Mouse (Mus musculus): ENCODE measurements around the gene Cyren. TPM values are rescaled to one million over a fixed set of nuclear protein-coding genes. Genes with fewer than 3 reads are reported as not detected.
A peak's percentile ranks its signal among the peaks of the same experiment; 100 is the strongest.

Cyren gene
- polyA plus RNA-seq, 1 experiment: 1.4 TPM

GRCm38 (mm10) chr6:34870724-34871123 is 7.1 kb downstream of the Cyren start:
- peaks cover 89% of the 10 kb centered on the region for H3K4me1 ChIP-seq (ENCODE audit: control insufficient read depth)
- no peak for TF ChIP-seq TAL1 (IDR thresholded peaks at IDR 0.05; ENCODE audit: low read length)
- TF ChIP-seq GATA1 (IDR thresholded peaks at IDR 0.05; ENCODE audit: low read length): no peak
- H3K9me3 ChIP-seq (ENCODE audit: control insufficient read depth, low read length): no peaks in the 10 kb centered on the region
- no peak overlapping the region for H3K4me3 ChIP-seq (replicated peaks)
- H3K27me3 ChIP-seq (ENCODE audit: control insufficient read depth): no peaks in the 10 kb centered on the region
- H3K36me3 ChIP-seq (ENCODE audit: control insufficient read depth): peaks cover 48% of the 10 kb centered on the region

- Histone ChIP-seq H3K9me3 (ENCODE audit: control insufficient read depth, low read length) (no peaks in the 10 kb centered on the region), H3K4me3 (replicated peaks) (no peak overlapping the region), H3K27me3 (ENCODE audit: control insufficient read depth) (no peaks in the 10 kb centered on the region), H3K36me3 (ENCODE audit: control insufficient read depth) (peaks cover 42% of the 10 kb centered on the region), H3K4me1 (ENCODE audit: control insufficient read depth) (peaks cover 89% of the 10 kb centered on the region)
- TF ChIP-seq TAL1 (IDR thresholded peaks at IDR 0.05; ENCODE audit: low read length) (no peak), GATA1 (IDR thresholded peaks at IDR 0.05; ENCODE audit: low read length) (no peak)
These were observed 7.7 kb downstream of the Cyren start for GRCm38 (mm10) chr6:34870136-34870535.

- Histone ChIP-seq H3K36me3 (ENCODE audit: control insufficient read depth) (peaks cover 35% of the 10 kb centered on the region), H3K4me1 (ENCODE audit: control insufficient read depth) (peaks cover 81% of the 10 kb centered on the region), H3K9me3 (ENCODE audit: control insufficient read depth, low read length) (no peaks in the 10 kb centered on the region), H3K4me3 (replicated peaks) (peak overlapping the region; percentile 49), H3K27me3 (ENCODE audit: control insufficient read depth) (no peaks in the 10 kb centered on the region)
- TF ChIP-seq GATA1 (IDR thresholded peaks at IDR 0.05; ENCODE audit: low read length): no peak
- TF ChIP-seq TAL1 (IDR thresholded peaks at IDR 0.05; ENCODE audit: low read length): no peak
These were observed 8.5 kb downstream of the Cyren start for GRCm38 (mm10) chr6:34869225-34869915.

GRCm38 (mm10) chr6:34868507-34869217 is 9.2 kb downstream of the Cyren start:
- no peak for TF ChIP-seq TAL1 (IDR thresholded peaks at IDR 0.05; ENCODE audit: low read length)
- no peak for TF ChIP-seq GATA1 (IDR thresholded peaks at IDR 0.05; ENCODE audit: low read length)
- Histone ChIP-seq H3K36me3 (ENCODE audit: control insufficient read depth) (peaks cover 28% of the 10 kb centered on the region), H3K9me3 (ENCODE audit: control insufficient read depth, low read length) (no peaks in the 10 kb centered on the region), H3K27me3 (ENCODE audit: control insufficient read depth) (no peaks in the 10 kb centered on the region), H3K4me3 (replicated peaks) (peak overlapping the region; percentile 49), H3K4me1 (ENCODE audit: control insufficient read depth) (peaks cover 78% of the 10 kb centered on the region)

- Histone ChIP-seq H3K4me3 (replicated peaks) (peak overlapping the region; percentile 49), H3K9me3 (ENCODE audit: control insufficient read depth, low read length) (no peaks in the 10 kb centered on the region), H3K4me1 (ENCODE audit: control insufficient read depth) (peaks cover 78% of the 10 kb centered on the region), H3K27me3 (ENCODE audit: control insufficient read depth) (no peaks in the 10 kb centered on the region), H3K36me3 (ENCODE audit: control insufficient read depth) (peaks cover 21% of the 10 kb centered on the region)
- TF ChIP-seq TAL1 (IDR thresholded peaks at IDR 0.05; ENCODE audit: low read length): no peak
- no peak for TF ChIP-seq GATA1 (IDR thresholded peaks at IDR 0.05; ENCODE audit: low read length)
These were observed 9.9 kb downstream of the Cyren start for GRCm38 (mm10) chr6:34867995-34868350.

- H3K4me3 ChIP-seq (replicated peaks): no peak overlapping the region
- peaks cover 16% of the 10 kb centered on the region for H3K36me3 ChIP-seq (ENCODE audit: control insufficient read depth)
- no peak for TF ChIP-seq GATA1 (IDR thresholded peaks at IDR 0.05; ENCODE audit: low read length)
- no peak for TF ChIP-seq TAL1 (IDR thresholded peaks at IDR 0.05; ENCODE audit: low read length)
- H3K27me3 ChIP-seq (ENCODE audit: control insufficient read depth): no peaks in the 10 kb centered on the region
- H3K9me3 ChIP-seq (ENCODE audit: control insufficient read depth, low read length): no peaks in the 10 kb centered on the region
- H3K4me1 ChIP-seq (ENCODE audit: control insufficient read depth): peaks cover 80% of the 10 kb centered on the region
These were observed 10.4 kb downstream of the Cyren start for GRCm38 (mm10) chr6:34867301-34867994.

GRCm38 (mm10) chr6:34866786-34867185 is 11.1 kb downstream of the Cyren start:
- H3K4me1 ChIP-seq (ENCODE audit: control insufficient read depth): peaks cover 78% of the 10 kb centered on the region
- no peaks in the 10 kb centered on the region for H3K9me3 ChIP-seq (ENCODE audit: control insufficient read depth, low read length)
- peaks cover 9% of the 10 kb centered on the region for H3K36me3 ChIP-seq (ENCODE audit: control insufficient read depth)
- H3K27me3 ChIP-seq (ENCODE audit: control insufficient read depth): no peaks in the 10 kb centered on the region
- H3K4me3 ChIP-seq (replicated peaks): no peak overlapping the region
- no peak for TF ChIP-seq TAL1 (IDR thresholded peaks at IDR 0.05; ENCODE audit: low read length)
- TF ChIP-seq GATA1 (IDR thresholded peaks at IDR 0.05; ENCODE audit: low read length): no peak

GRCm38 (mm10) chr6:34865711-34866593 is 11.9 kb downstream of the Cyren start:
- H3K9me3 ChIP-seq (ENCODE audit: control insufficient read depth, low read length): no peaks in the 10 kb centered on the region
- H3K4me1 ChIP-seq (ENCODE audit: control insufficient read depth): peaks cover 79% of the 10 kb centered on the region
- no peak for TF ChIP-seq TAL1 (IDR thresholded peaks at IDR 0.05; ENCODE audit: low read length)
- no peak for TF ChIP-seq GATA1 (IDR thresholded peaks at IDR 0.05; ENCODE audit: low read length)
- H3K4me3 ChIP-seq (replicated peaks): no peak overlapping the region
- H3K27me3 ChIP-seq (ENCODE audit: control insufficient read depth): no peaks in the 10 kb centered on the region
- peaks cover 7% of the 10 kb centered on the region for H3K36me3 ChIP-seq (ENCODE audit: control insufficient read depth)
